Mouse (Mus musculus): ENCODE data around the gene Tbccd1. TPM values are rescaled to one million over a fixed set of nuclear protein-coding genes. Genes with fewer than 3 reads are reported as not detected.

Tbccd1 gene
- polyA plus RNA-seq, 1 experiment, result 9.1 TPM

- no peaks in the 10 kb centered on the region for H3K4me1 ChIP-seq (ENCODE audit: control insufficient read depth, insufficient read depth, insufficient read length, low read length)
- no peak overlapping the region for H3K4me3 ChIP-seq (ENCODE audit: insufficient read depth, low read depth, low read length)
- no peak overlapping the region for H3K27ac ChIP-seq (replicated peaks; ENCODE audit: low read depth, low read length)
Measured at GRCm38 (mm10) chr16:22839146-22839857, 18.2 kb downstream of the Tbccd1 start.

GRCm38 (mm10) chr16:22832932-22833525 lies 24.4 kb downstream of the Tbccd1 start:
- Histone ChIP-seq H3K4me3 (ENCODE audit: insufficient read depth, low read depth, low read length) (no peak overlapping the region), H3K4me1 (ENCODE audit: control insufficient read depth, insufficient read depth, insufficient read length, low read length) (no peaks in the 10 kb centered on the region)

GRCm38 (mm10) chr16:22820731-22821130 lies 36.7 kb downstream of the Tbccd1 start:
- Histone ChIP-seq H3K4me3 (ENCODE audit: insufficient read depth, low read depth, low read length) (no peak overlapping the region), H3K27ac (replicated peaks; ENCODE audit: low read depth, low read length) (no peak overlapping the region), H3K4me1 (ENCODE audit: control insufficient read depth, insufficient read depth, insufficient read length, low read length) (no peaks in the 10 kb centered on the region)

More at GRCm38 (mm10) chr16:22832932-22833525, 24.4 kb downstream of the Tbccd1 start:
- no peak overlapping the region for H3K27ac ChIP-seq (replicated peaks; ENCODE audit: low read depth, low read length)

- Histone ChIP-seq H3K27ac (replicated peaks; ENCODE audit: low read depth, low read length) (no peak within 1 kb of the TSS), H3K4me3 (ENCODE audit: insufficient read depth, low read depth, low read length) (no peak within 1 kb of the TSS), H3K4me1 (ENCODE audit: control insufficient read depth, insufficient read depth, insufficient read length, low read length) (no peaks in the 10 kb centered on the region)
Measured at GRCm38 (mm10) chr16:22811477-22811876, 46.0 kb downstream of the Tbccd1 start, which contains the start of gene Crygs. TSS of gene Crygs (minus strand) at chr16:22811577.

GRCm38 (mm10) chr16:22807468-22808070 lies 49.9 kb downstream of the Tbccd1 start:
- no peak overlapping the region for H3K4me3 ChIP-seq (ENCODE audit: insufficient read depth, low read depth, low read length)
- H3K27ac ChIP-seq (replicated peaks; ENCODE audit: low read depth, low read length), result no peak overlapping the region
- no peaks in the 10 kb centered on the region for H3K4me1 ChIP-seq (ENCODE audit: control insufficient read depth, insufficient read depth, insufficient read length, low read length)

GRCm38 (mm10) chr16:22802786-22803185 lies 54.7 kb downstream of the Tbccd1 start:
- H3K27ac ChIP-seq (replicated peaks; ENCODE audit: low read depth, low read length), result no peak overlapping the region
- H3K4me1 ChIP-seq (ENCODE audit: control insufficient read depth, insufficient read depth, insufficient read length, low read length), result no peaks in the 10 kb centered on the region
- no peak overlapping the region for H3K4me3 ChIP-seq (ENCODE audit: insufficient read depth, low read depth, low read length)

GRCm38 (mm10) chr16:22800849-22801109 lies 56.7 kb downstream of the Tbccd1 start:
- no peak overlapping the region for H3K27ac ChIP-seq (replicated peaks; ENCODE audit: low read depth, low read length)
- H3K4me1 ChIP-seq (ENCODE audit: control insufficient read depth, insufficient read depth, insufficient read length, low read length), result no peaks in the 10 kb centered on the region
- H3K4me3 ChIP-seq (ENCODE audit: insufficient read depth, low read depth, low read length), result no peak overlapping the region

GRCm38 (mm10) chr16:22800026-22800848 lies 57.2 kb downstream of the Tbccd1 start:
- no peak overlapping the region for H3K4me3 ChIP-seq (ENCODE audit: insufficient read depth, low read depth, low read length)
- no peaks in the 10 kb centered on the region for H3K4me1 ChIP-seq (ENCODE audit: control insufficient read depth, insufficient read depth, insufficient read length, low read length)
- H3K27ac ChIP-seq (replicated peaks; ENCODE audit: low read depth, low read length), result no peak overlapping the region

- Histone ChIP-seq H3K4me3 (ENCODE audit: insufficient read depth, low read depth, low read length) (no peak overlapping the region), H3K4me1 (ENCODE audit: control insufficient read depth, insufficient read depth, insufficient read length, low read length) (no peaks in the 10 kb centered on the region), H3K27ac (replicated peaks; ENCODE audit: low read depth, low read length) (no peak overlapping the region)
Measured at GRCm38 (mm10) chr16:22798520-22798919, 58.9 kb downstream of the Tbccd1 start.

- H3K27ac ChIP-seq (replicated peaks; ENCODE audit: low read depth, low read length), result no peak overlapping the region
- H3K4me1 ChIP-seq (ENCODE audit: control insufficient read depth, insufficient read depth, insufficient read length, low read length), result peaks cover 2% of the 10 kb centered on the region; the same call in 1 of the 2 replicates
Measured at GRCm38 (mm10) chr16:22797521-22797920, 59.9 kb downstream of the Tbccd1 start.

GRCm38 (mm10) chr16:22795497-22795896 lies 62.0 kb downstream of the Tbccd1 start:
- Histone ChIP-seq H3K4me1 (ENCODE audit: control insufficient read depth, insufficient read depth, insufficient read length, low read length) (peaks cover 2% of the 10 kb centered on the region; the same call in 1 of the 2 replicates), H3K27ac (replicated peaks; ENCODE audit: low read depth, low read length) (no peak overlapping the region), H3K4me3 (ENCODE audit: insufficient read depth, low read depth, low read length) (no peak overlapping the region)

More at GRCm38 (mm10) chr16:22797521-22797920, 59.9 kb downstream of the Tbccd1 start:
- no peak overlapping the region for H3K4me3 ChIP-seq (ENCODE audit: insufficient read depth, low read depth, low read length)

- no peak overlapping the region for H3K4me3 ChIP-seq (ENCODE audit: insufficient read depth, low read depth, low read length)
- H3K27ac ChIP-seq (replicated peaks; ENCODE audit: low read depth, low read length), result no peak overlapping the region
- H3K4me1 ChIP-seq (ENCODE audit: control insufficient read depth, insufficient read depth, insufficient read length, low read length), result peaks cover 2% of the 10 kb centered on the region; the same call in 1 of the 2 replicates
Measured at GRCm38 (mm10) chr16:22791235-22791634, 66.2 kb downstream of the Tbccd1 start.

GRCm38 (mm10) chr16:22789908-22790367 lies 67.5 kb downstream of the Tbccd1 start:
- no peak overlapping the region for H3K27ac ChIP-seq (replicated peaks; ENCODE audit: low read depth, low read length)
- H3K4me3 ChIP-seq (ENCODE audit: insufficient read depth, low read depth, low read length), result no peak overlapping the region
- peaks cover 2% of the 10 kb centered on the region; the same call in 1 of the 2 replicates for H3K4me1 ChIP-seq (ENCODE audit: control insufficient read depth, insufficient read depth, insufficient read length, low read length)

GRCm38 (mm10) chr16:22782686-22783085 lies 74.8 kb downstream of the Tbccd1 start:
- no peak overlapping the region for H3K4me3 ChIP-seq (ENCODE audit: insufficient read depth, low read depth, low read length)
- H3K4me1 ChIP-seq (ENCODE audit: control insufficient read depth, insufficient read depth, insufficient read length, low read length), result no peaks in the 10 kb centered on the region
- H3K27ac ChIP-seq (replicated peaks; ENCODE audit: low read depth, low read length), result no peak overlapping the region

Data from brown adipose tissue, adult 24 weeks (tissue).